Mouse (Mus musculus) spleen, embryonic (tissue): ENCODE measurements at regions not wholly inside any gene's neighbourhood (a gene's known extent, or its start where the extent isn't known, plus 50 kb on each side); places are given as distances from the start of the nearest gene placed in this dataset.

ENCODE experiments used
- CTCF ChIA-PET: fragments of 350-600 bp; sonication (Branson Sonifier 250); formaldehyde crosslinking; loops from one replicate; lab custom pipeline; 2022; lab: Charles Lee

DNA sequence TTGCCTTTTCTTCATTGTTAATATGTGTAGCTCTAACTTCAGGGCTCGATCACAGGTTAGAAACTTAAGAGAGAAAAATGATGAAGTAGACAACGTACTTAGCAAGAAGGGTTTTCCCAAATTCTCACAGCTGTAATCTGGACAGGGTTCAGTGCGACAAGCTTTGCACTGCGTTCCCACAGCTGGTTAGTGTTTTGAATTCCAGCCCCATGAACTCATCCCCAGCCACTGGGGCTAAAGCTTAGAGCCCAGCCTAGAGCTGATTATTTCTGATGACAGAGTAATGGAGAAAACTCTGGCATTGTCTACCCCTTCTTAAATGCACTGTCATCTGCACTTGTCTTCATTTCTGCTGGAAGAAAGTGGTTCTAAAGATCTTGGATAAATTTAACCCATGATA lies 319.7 kb upstream of the Jag1 start:
- CTCF ChIA-PET = no interaction called here

DNA sequence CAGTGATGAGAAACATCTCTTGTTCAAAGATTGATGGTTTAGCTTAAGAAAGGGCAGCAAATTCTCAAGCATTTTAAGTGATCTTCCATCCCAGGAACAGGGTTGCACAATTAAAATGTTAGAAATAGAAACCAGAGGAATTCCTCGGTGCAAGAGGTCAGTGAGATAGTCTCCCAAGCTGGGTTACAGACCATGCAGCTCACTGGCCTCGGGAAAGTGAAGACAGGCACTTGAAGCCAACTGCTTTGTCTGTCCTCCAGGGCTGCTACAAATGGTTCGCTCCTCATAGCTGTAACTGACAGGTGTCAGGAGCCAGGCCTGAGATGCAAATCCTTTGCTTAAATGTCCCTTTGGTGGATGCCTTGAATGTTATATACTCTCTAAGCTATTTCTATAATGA lies 306.2 kb upstream of the Jag1 start:
- CTCF ChIA-PET = no interaction called here

DNA sequence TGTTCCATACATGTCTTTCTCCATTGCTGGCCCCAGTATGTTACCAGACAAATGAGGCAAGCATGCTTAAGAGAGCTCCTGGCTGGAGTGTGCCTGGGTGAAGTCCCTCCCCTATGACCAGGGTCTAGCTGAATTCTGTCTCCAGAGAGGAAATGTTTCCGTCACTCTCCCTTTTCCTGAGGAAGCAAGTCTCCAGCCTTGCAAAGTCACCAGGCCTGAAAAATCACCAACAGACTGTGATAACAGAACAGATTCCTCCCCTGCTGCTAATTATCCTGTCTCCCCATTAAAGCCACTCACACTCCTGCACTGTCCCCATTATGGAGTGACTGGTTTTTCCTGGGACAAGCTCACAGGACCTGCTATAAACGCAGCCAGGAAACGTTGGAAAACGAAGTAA lies 303.2 kb upstream of the Jag1 start:
- CTCF ChIA-PET = no interaction called here

DNA sequence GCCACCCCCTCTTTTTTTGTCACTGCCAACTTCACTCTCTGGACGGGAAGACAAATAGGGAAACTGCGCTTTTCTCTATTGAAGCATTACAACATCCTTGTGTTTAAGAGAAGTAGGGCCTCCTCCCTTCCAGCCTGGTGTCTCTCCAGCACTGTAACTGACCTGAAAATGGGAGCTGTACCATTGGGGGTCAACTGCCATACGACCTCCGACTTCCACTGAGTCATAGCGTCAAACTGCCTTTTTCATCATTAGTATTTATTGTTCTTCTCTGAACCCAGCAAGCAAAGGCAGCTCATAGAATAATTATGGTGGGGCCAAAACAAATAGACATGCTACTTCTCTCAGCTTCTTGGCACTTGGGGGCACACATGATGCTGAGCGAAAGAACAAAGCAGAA lies 301.2 kb upstream of the Jag1 start:
- CTCF ChIA-PET = interaction anchor here (0.8 kb wide), 1 partner anchor 1586 kb away, joined by 4 read pairs; no protein-coding TSS in a partner anchor

DNA sequence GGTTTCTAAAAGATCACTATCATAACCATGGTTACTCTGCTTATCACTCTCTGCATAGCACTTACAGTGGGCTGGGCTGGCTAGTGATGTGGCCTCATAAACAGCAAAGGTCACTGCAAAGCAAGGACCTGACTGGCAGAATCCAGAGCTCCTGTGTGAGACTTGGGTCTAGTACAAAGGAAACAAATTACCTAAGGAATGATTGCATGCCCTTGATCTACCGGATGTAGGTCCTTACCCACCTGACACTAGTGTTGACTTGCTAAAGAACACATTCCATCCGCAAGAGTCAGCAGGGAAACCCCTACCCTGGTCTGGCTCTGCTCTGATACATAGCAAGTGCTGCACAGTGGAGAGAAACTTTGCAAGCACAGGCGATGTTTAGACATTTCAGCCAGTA lies 297.0 kb upstream of the Jag1 start:
- CTCF ChIA-PET = no interaction called here

DNA sequence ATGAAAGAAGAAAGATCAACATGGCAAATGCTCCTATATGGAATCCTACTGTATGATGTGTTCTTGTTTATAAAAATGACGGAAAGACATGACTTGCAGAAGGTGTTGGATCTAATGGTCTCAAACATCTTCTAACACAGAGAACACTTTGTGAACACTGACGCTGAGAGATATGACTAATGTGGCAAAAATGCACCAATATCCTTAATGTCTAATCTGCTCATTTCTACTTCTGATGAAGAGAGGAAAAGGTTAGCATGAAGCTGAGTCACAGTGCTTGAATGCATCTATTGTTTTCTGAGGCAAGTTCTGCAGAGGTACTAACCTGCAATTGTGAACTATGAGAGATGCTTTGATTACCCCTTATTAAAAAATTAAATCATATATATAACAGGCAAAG lies 293.2 kb upstream of the Jag1 start:
- CTCF ChIA-PET = no interaction called here

DNA sequence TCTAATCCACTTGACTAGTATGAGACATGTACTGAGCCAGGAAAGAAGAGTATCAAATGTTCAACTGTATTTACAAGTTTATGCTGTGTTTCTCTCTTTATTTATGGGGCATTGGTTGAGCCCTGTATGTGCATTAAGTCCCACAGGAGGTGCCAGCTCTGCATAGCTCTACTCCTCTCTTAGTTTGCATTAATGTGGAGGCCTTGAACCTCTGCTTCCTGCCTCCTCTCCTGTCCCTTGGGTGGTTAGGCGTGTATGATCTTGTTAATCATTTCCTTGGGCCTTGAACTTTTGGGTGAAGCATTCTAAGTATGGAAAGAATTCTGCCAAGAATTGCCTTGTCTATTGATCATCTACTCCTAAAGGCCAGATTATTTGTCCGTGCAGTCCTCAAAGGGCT lies 291.9 kb upstream of the Jag1 start:
- CTCF ChIA-PET = no interaction called here

DNA sequence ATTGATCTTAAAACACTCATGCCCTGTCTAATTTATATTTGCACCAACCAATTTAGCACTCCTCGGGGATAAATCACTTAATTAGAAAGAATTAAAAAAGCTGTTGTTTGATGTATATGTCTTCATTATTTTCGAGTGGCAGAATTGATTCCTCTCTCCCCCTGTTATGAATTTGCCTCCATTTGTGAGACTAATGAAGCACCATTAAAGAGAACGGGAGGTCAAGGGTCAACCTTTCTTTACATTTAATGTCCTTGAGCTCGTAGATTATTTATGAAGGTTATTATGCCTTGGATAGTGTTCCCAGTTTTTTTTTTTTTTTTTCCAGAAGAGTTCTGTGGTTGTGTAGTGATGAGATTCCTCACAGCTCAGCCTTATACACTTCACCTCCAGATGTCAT lies 277.0 kb upstream of the Jag1 start:
- CTCF ChIA-PET = no interaction called here

DNA sequence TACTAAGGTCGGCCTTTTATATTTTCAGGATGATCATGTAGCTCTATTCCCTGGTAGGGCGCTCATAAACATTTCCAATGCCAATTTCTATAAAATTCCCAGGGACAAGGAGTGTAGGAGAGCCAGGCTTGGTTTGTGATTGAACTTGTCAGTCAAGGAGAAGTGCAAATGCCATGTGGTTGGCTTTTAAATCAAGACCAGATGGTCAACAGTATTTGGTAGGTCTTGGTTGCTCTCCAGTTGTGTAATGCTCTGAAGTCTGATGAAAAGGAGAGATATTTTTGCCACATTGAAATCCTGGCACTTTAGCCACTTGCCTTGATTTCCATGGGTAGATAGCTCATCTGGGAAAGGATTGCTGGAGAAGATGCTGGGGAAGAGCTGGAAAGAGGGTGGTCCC lies 263.4 kb upstream of the Jag1 start:
- CTCF ChIA-PET = no interaction called here

DNA sequence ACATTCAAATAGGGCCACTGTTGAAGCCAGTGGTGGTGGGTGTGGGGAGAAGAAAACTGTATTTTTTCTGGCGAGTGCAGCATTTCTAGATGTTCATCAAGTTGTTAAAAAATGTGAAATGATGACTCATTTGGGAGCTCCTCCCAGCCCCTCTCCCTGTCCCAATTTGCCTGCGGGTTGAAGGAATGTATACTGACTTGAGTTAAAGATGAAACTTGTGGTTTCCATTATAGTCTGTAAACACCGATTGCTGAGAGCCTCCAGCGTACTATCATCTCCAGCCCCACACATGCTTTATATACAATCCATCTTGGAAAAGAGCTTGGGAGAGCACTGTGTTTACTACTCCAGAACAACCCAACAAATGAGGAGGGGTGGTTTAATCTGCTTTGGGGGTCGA lies 258.9 kb upstream of the Jag1 start:
- CTCF ChIA-PET = no interaction called here

DNA sequence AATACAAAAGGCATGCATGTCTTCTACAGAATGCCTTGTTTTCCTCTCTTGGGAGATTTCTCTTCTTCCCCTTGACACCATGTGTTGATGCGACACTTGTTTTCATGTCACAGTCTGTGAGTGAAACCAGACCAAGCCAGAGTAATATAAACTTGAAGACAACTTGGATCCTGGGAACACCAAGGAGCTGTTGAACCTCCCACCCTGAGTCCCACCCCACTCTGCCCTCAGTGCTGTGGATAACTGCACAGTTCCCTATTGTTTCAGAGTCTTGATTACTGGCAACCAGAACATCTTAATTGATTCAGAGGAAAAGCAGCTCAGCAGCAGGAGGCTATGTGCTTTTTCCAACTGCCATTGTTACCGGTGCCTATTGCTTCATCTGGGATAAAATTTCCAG lies 254.6 kb upstream of the Jag1 start:
- CTCF ChIA-PET = no interaction called here

DNA sequence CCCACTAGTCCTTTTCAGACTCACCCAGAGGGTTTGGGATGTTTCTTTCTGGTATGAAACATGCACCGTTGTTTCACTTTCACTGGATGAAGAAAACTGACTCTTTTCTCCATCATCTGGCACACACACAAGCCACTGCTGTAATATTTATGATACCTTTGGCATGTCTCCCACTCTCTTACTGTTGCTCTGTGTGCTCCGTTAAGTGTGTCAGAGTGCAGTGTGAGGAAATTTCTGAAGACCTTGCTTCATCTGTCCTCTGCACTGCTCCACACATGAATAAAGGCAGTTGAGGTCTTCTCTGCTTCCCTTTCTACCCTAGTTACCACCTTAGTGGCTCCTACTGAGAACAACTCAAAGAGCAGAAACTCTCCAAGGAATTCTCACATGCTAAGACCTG lies 246.6 kb upstream of the Jag1 start:
- CTCF ChIA-PET = no interaction called here

DNA sequence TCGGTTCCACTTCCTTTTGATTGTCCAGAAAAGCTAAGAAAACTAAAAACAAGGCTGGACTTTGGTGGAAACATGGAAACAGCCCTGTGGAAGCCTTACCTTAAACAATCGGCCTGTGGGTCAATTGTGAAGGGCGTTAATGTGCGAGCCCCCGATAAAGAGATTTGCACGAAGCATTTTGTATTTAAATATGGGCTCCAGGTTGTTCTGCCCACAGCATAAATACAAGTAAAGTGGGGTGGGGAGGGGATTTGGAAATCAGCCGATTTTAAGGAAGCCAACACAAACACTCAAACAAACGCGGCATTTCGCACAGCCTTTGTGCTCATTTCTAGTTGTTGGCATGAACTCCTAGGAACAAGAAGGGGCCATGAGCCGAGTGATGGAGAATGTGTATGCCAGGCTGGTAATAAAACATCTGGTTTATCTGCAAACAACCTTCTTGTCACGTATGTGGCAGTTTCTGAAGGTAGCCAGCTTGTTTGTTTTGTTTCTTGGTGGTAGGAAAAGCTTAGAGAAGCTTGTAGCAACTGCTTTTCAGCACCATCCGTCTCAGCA lies 240.8 kb upstream of the Jag1 start:
- CTCF ChIA-PET = no interaction called here

DNA sequence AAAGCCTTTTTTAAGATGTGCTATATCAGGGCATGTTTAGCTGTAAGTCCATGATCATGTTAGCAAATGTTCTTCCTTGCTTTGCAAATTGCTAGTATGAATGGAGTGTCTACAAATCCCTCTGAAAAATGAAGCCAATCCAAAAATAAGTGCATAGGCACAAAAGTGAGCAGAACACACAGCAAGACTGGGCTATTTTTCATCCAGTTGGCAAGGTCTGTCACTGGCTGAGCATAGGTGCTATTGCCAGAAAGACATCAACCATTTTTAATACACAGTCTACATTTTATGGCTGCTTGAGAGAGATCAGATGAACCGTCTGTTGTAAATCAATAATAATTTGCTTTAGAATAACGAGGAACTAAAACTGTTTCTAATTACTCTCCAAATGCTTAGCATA lies 227.3 kb upstream of the Jag1 start:
- CTCF ChIA-PET = no interaction called here

DNA sequence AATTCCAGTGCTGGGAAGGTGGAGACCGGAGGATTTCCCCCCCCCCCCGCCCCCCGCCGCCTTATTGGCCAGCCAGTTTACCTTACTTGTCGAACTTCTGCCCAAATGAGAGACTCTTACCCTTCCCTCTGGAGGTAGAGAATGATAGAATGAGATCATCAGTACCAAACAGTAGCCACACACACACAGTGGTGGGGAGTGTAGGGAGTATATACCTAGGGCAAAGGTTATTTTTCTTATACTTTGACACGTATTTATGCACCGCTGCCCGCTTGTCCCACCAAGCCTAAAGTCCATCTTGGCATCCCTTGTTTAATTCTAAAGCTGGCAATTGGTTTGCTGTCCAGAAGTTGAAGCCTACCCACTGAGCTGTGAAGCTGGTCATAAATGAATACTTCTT lies 213.6 kb upstream of the Jag1 start:
- CTCF ChIA-PET = no interaction called here

DNA sequence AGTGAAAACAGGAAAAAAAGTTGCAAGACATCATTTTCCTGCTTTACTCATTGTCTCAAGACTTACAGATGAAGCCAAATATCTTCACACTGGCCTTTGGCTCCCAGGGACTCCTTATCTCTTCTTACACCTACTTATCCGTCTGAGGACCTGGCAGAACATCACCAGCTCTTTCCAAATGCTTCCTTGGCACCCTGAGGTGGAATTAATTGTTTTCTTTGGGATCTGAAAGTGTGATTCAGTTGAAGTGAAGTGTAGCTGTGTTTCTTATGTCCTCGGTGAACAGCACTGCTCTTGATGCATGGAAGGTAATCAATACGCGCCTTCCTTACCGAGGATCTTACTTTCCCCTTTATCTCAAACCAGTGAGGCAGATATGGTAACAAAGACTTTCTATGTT lies 207.0 kb upstream of the Jag1 start:
- CTCF ChIA-PET = no interaction called here

DNA sequence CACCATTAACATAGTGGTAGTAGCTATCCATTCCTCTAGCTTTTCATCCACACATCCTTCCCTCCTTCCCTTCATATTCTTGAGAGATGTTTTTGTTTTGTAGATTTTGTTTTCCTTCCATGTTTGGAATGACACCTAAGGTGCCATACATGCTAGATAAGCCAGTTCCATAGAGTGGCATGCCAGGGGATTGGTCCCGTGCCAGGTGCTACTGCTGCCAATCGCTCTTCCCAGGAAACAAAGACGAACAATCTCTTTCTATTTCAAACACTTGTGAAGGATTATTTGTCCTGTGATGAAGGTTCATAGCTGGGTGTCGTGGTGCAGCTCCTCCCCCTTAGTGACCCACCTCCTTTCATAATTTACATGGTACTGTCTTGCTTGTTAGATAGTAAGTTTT lies 194.1 kb upstream of the Jag1 start:
- CTCF ChIA-PET = no interaction called here

DNA sequence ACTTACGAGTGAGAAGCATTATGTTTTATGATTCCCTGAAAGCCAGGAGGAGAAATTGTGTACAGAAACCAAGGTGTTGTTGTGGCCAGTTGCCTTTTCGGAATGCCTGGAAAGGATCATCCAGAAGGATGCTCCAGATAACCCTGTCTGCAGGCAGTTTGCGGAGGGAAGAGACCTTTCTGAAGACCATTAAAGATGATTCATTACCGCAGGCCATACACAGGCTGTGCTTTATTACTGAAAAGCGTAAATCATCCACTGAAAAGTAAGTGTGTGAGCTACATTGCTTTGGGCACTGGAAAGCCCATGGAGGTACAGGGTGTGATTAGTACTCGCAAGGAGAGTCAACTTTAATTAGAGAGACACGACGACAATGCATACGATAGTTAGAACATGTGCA lies 191.7 kb upstream of the Jag1 start:
- CTCF ChIA-PET = no interaction called here

DNA sequence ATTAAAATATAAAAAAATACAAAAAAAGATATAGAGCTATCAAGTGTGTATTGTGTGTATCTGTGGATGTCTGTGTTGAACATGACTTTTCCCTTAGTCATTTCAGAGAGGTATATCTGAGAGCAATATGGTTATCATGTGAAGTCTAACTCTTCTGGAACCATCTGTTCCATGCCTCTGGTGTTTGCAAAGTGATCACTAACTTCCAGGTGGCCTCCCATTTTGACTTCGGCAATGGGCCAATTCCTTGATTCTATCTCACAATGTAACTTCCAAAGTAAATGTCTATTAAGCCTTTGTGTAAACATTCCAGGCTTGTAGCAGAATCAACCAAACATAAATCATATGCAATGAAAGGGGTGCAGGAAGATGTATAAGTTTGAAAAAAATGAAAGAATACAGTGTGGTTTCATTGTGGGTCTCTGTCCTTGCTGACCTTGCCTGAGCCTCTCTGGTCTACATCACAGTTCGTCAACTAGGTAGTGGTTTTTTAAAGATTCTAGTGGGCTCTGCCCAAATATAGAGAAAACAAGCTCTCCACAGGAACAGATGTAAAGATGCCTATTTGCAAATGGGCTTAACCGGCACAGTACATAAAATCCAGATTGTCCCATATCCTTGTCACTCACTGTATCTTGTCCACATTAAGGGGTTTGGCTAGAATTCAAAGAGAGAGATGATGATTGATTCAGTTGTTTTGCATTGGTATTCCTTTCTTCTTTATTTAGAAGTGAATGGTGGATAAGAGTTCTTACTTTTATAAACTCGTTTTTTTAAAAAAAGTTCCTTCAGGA lies 185.2 kb upstream of the Jag1 start:
- CTCF ChIA-PET = no interaction called here

DNA sequence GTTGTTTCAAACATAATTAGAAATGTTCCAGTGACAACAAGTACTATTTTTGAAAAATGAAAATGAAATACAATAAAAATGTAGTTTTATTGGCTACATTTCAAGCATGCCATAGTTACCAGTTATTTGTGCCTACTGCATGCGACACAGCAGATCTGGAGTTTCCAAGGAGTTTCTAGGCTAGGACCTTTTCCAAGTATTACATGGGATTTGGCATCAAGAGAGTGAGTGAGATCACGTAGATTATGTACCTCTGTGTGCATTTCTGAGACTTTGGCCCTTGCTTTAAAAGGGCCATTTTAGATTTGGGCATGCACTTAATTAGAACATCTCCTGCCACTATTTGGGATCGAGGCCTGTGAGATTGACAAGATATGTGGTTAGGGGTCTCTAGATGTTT lies 172.8 kb upstream of the Jag1 start:
- CTCF ChIA-PET = no interaction called here

DNA sequence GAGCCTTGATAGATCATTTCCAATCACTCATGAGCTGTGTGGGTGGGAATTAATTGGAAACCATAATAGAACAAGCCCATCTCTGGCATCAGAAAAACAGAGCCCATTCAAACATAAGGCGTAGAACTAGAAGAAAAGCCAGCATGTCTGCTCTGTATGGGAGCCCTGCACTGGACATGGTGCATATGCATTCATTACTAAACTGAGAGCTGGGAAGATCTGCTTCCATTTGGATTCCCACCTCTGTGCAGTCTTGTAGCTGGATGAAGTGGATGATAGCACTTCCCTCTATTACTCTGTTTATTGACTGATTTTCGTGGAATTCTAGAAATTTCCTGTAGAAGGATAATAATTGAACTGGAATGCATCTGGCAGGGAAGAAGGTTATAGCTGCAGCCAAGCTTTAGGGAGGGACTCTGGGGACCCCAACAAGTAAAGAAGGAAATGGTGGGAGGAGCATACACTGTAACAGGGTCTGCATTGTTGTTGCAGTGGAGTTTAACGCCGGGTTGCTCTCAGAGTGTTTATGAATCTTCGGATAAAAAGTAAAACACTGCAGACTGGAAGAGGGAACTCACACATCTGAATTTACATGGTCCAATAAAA lies 155.2 kb upstream of the Jag1 start:
- CTCF ChIA-PET = no interaction called here

DNA sequence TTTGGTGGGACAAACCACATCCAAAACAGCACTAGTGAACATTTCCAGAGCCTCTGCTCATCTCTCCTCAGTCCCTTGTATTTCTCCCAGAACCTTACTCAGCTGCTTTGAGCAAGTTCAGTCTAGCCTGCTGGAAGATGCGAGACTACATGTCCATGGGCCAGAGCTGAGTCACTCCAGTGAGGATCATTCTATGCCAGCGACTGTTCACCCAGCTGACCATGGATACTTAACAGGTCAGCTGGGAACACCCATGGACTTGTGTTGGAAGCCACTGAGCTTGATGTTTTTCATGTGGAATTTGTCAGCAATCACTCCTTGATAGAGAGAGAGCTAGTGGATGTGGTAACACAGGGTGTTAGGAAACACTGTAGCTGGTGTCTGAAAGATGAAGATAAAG lies 146.5 kb upstream of the Jag1 start:
- CTCF ChIA-PET = no interaction called here

DNA sequence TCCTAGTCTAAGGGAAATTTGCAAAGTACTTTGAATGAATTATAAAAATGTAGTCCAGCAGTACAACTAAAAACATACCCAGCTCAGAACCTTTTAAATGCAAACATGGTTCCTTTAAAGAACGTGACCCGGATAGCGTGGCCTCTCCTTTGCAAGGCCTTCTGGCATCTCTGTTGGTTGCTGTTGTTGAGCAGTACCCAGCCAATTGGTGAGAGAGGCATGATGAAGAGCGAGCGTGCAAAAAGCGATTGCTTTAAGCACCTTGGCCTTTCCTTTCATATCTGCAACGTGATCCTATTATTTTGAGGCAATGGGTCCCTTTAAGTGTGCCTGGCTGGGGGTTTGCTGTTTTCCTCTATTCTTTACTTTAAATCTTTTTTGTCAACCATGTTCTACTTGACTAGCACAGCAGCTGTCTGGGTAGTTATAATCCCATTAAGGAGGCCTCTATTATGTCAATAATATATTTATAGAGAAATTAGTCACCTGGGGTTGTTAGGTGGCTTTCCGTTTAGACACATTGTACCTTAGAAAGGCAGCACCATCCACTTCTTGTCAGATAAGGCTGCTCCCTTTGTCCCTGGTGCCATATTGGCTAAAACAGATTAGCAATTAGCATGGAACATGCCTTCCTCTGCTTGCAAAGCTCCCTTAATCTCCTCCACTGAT lies 141.5 kb upstream of the Jag1 start:
- CTCF ChIA-PET = no interaction called here
